Mouse (Mus musculus): ENCODE results near the gene Samd8. TPM values are rescaled to one million over a fixed set of nuclear protein-coding genes. Genes with fewer than 3 reads are reported as not detected.

Samd8 gene
- polyA plus RNA-seq, 1 experiment from 2014 or later = 12.5 TPM

DNA sequence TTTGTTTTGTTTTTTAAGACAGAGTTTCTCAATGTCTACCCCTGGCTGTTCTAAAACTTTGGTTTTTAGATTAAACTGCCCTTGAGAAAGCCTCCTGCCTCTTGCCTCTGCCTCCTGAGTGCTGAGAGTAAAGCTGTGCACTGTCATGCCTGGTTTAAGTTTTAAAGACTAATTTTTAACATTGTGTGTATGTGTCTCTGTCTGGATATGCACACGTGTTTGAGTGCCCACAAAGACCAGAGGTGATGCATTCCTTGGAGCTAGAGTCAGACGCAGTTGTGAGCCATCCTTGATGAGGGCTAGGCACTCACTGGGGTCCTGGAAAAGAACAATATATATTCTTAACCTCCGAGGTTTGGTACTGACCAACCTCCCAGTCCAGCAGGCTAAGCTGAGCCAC is 37.0 kb downstream of the Samd8 start:
- no peak overlapping the region for H3K4me2 ChIP-seq (ENCODE audit: low read depth, low read length)
- no peak overlapping the region for H3K27ac ChIP-seq (ENCODE audit: low read length)
- no peaks in the 10 kb centered on the region for H3K9me3 ChIP-seq (ENCODE audit: control insufficient read depth, low read length)
- no peak overlapping the region for H3K4me3 ChIP-seq (ENCODE audit: low read length)
- H3K36me3 ChIP-seq (ENCODE audit: control insufficient read depth, insufficient read depth, low read length) = peaks cover 3% of the 10 kb centered on the region; the same call in 1 of the 2 replicates
- no peak overlapping the region for H3K9ac ChIP-seq (ENCODE audit: low read depth, low read length)
- no peaks in the 10 kb centered on the region for H3K27me3 ChIP-seq (replicated peaks; ENCODE audit: control insufficient read depth, insufficient read depth, low read length)
- WGBS = 82% methylated on average over 3 of the region's 3 CpGs
- H3K4me1 ChIP-seq (ENCODE audit: control insufficient read depth, insufficient read depth, low read length) = peaks cover 4% of the 10 kb centered on the region; the same call in 1 of the 2 replicates
- no peak for ATAC-seq

DNA sequence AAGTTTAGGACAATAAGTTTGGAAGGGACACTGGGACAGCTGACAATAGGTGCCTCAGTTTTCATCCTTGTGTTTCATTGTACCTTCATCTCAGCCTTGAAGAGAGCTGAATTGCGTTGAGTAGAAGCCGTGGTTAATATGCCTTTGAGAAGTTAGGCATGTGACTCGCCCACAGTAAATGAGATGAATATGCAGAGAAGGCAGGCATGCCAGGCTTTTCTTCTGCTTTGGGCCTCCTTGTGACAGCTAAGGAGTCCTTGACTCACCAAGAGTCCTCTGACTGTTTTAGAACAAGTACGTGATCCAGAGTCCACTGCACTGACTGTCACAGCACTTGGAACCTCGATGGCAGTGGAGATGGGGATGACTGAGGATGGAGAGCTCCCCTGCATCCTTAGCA is 37.8 kb downstream of the Samd8 start:
- Histone ChIP-seq H3K4me2 (ENCODE audit: low read depth, low read length) (no peak overlapping the region), H3K9ac (ENCODE audit: low read depth, low read length) (no peak overlapping the region), H3K27me3 (replicated peaks; ENCODE audit: control insufficient read depth, insufficient read depth, low read length) (no peaks in the 10 kb centered on the region), H3K9me3 (ENCODE audit: control insufficient read depth, low read length) (no peaks in the 10 kb centered on the region), H3K4me3 (ENCODE audit: low read length) (no peak overlapping the region), H3K27ac (ENCODE audit: low read length) (no peak overlapping the region), H3K36me3 (ENCODE audit: control insufficient read depth, insufficient read depth, low read length) (peaks cover 3% of the 10 kb centered on the region; the same call in 1 of the 2 replicates), H3K4me1 (ENCODE audit: control insufficient read depth, insufficient read depth, low read length) (peaks cover 4% of the 10 kb centered on the region; the same call in 1 of the 2 replicates)
- WGBS = 93% methylated on average over 5 of the region's 5 CpGs
- ATAC-seq = no peak

DNA sequence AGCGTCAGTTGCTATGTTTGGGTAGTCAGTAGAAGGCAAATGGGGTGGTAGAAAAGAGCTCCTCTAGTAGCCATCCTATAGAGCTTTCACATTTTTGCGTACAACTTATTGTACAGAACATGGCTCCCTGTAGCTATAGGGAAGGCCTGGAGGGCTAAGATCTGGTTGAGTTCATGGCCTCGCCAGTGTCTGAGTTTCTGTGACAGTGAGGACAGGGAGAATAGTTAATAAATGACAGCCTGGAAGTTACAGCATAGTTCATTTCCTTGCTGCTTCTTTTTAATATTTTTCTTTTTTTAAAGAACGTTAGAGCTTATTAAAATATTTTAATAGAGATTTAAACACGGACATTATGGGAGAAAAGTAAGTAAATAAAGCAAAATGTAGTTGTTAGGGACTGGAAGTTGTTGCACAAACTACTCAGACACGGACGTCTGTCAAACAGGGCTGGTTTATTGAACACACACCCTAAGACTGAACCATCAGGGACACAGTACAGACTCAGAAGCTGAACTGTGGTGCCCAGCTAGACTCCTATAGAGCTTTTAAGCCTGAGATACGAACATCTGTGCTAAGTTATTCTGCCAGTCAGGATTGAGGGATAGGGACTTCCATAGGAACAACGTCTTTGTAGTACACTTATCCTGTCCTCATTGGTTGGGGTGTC is 40.4 kb downstream of the Samd8 start:
- no peak overlapping the region for H3K4me3 ChIP-seq (ENCODE audit: low read length)
- no peaks in the 10 kb centered on the region for H3K27me3 ChIP-seq (replicated peaks; ENCODE audit: control insufficient read depth, insufficient read depth, low read length)
- no peaks in the 10 kb centered on the region for H3K9me3 ChIP-seq (ENCODE audit: control insufficient read depth, low read length)
- H3K4me2 ChIP-seq (ENCODE audit: low read depth, low read length) = no peak overlapping the region
- no peak overlapping the region for H3K9ac ChIP-seq (ENCODE audit: low read depth, low read length)
- H3K27ac ChIP-seq (ENCODE audit: low read length) = peak overlapping the region; percentile 14; the same call in 1 of the 2 replicates
- WGBS = 73% methylated on average over 9 of the region's 9 CpGs
- peaks cover 4% of the 10 kb centered on the region; the same call in 1 of the 2 replicates for H3K4me1 ChIP-seq (ENCODE audit: control insufficient read depth, insufficient read depth, low read length)
- H3K36me3 ChIP-seq (ENCODE audit: control insufficient read depth, insufficient read depth, low read length) = peaks cover 6% of the 10 kb centered on the region
- ATAC-seq = peak; percentile 82

DNA sequence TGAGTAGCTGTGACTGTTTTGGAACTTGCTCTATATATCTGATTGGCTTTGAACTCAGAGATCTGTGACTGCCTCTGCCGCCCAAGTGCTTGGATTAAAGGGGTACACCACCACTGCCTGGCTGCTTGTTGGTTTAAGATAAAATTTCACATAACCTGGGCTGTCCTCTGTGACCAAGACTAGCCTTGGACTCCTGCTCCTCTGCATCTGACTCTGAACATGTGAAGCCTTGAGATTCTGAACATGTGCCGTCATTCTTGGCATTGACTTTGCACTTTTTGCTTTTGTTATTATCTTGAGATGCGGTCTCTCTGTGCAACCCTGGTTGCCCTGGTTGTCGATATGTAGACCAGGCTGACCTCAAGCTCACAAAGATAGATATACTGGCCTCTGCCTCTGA is 41.4 kb downstream of the Samd8 start:
- H3K36me3 ChIP-seq (ENCODE audit: control insufficient read depth, insufficient read depth, low read length) = peaks cover 4% of the 10 kb centered on the region
- H3K4me1 ChIP-seq (ENCODE audit: control insufficient read depth, insufficient read depth, low read length) = peaks cover 4% of the 10 kb centered on the region; the same call in 1 of the 2 replicates
- no peak overlapping the region for H3K4me3 ChIP-seq (ENCODE audit: low read length)
- H3K4me2 ChIP-seq (ENCODE audit: low read depth, low read length) = no peak overlapping the region
- WGBS = 88% methylated on average over 4 of the region's 4 CpGs
- H3K27me3 ChIP-seq (replicated peaks; ENCODE audit: control insufficient read depth, insufficient read depth, low read length) = no peaks in the 10 kb centered on the region
- no peak overlapping the region for H3K9ac ChIP-seq (ENCODE audit: low read depth, low read length)
- H3K9me3 ChIP-seq (ENCODE audit: control insufficient read depth, low read length) = no peaks in the 10 kb centered on the region
- H3K27ac ChIP-seq (ENCODE audit: low read length) = no peak overlapping the region
- no peak for ATAC-seq

DNA sequence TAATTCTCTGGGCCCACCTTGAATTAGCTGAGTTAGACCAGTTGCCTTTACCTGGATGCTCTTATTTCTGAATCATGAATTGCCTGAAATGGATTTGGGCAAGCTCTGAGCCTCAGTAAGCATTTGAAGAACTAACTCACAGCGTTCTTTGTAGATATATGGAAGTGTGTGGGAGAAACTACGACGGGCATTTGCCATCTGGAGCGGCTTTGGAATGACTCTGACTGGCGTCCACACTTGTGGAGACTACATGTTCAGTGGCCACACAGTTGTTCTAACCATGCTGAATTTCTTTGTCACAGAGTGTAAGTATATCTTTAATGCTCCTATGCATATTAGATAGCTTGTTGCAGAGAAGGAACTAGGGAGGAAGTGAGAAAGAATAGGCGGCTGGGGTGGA is 41.9 kb downstream of the Samd8 start:
- H3K4me3 ChIP-seq (ENCODE audit: low read length) = no peak overlapping the region

DNA sequence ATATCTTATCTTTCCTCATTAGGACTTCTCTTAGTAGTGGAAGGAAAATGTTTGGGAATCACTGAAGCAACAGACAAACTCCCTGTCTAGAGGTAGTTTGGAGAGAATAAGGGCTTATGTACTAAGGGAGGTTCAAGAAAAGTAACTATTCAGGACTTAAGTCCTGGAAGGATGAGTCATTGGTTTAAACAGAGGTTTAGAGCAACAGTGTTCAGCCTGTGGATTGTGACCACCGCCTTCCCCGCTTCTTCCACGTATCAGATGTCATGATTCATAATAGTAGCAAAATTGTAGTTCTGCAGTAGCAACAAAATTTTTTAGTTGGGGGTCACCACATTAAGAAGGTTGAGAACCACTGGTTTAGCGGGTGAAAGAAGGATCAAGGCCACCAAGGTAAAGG is 50.3 kb downstream of the Samd8 start:
- Histone ChIP-seq H3K9me3 (ENCODE audit: control insufficient read depth, low read length) (no peaks in the 10 kb centered on the region), H3K4me3 (ENCODE audit: low read length) (no peak overlapping the region), H3K4me1 (ENCODE audit: control insufficient read depth, insufficient read depth, low read length) (no peaks in the 10 kb centered on the region), H3K4me2 (ENCODE audit: low read depth, low read length) (no peak overlapping the region), H3K27ac (ENCODE audit: low read length) (no peak overlapping the region), H3K9ac (ENCODE audit: low read depth, low read length) (no peak overlapping the region), H3K27me3 (replicated peaks; ENCODE audit: control insufficient read depth, insufficient read depth, low read length) (no peaks in the 10 kb centered on the region), H3K36me3 (ENCODE audit: control insufficient read depth, insufficient read depth, low read length) (no peaks in the 10 kb centered on the region)
- 91% methylated on average over 4 of the region's 4 CpGs for WGBS
- no peak for ATAC-seq

More for the DNA sequence above, 41.9 kb downstream of the Samd8 start:
- H3K9me3 ChIP-seq (ENCODE audit: control insufficient read depth, low read length) = no peaks in the 10 kb centered on the region
- H3K27me3 ChIP-seq (replicated peaks; ENCODE audit: control insufficient read depth, insufficient read depth, low read length) = no peaks in the 10 kb centered on the region
- H3K9ac ChIP-seq (ENCODE audit: low read depth, low read length) = no peak overlapping the region
- peaks cover 3% of the 10 kb centered on the region; the same call in 1 of the 2 replicates for H3K36me3 ChIP-seq (ENCODE audit: control insufficient read depth, insufficient read depth, low read length)
- WGBS = 97% methylated on average over 6 of the region's 6 CpGs
- no peak overlapping the region for H3K4me2 ChIP-seq (ENCODE audit: low read depth, low read length)
- no peak overlapping the region for H3K27ac ChIP-seq (ENCODE audit: low read length)
- ATAC-seq = no peak
- H3K4me1 ChIP-seq (ENCODE audit: control insufficient read depth, insufficient read depth, low read length) = peaks cover 4% of the 10 kb centered on the region; the same call in 1 of the 2 replicates

DNA sequence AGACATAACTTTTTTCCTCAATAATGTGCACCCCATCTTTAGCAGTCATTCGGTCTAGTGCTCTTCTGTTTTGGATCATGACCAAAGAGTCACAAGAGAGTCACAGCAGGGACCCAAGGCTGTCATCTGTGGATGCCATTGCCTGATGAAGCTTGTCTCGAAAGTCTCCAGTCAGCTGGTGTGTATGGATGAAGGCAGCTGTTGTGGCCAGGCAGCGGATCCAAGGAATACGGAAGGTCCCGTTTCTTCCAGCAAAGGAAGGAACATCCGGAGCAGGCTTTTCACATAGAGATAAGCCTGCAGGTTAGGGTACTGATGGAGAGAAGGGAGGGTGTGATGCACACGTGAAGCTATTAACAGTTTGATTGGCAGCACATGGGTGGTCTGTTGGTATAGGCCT is 51.3 kb downstream of the Samd8 start:
- 83% methylated on average over 7 of the region's 7 CpGs for WGBS
- H3K9ac ChIP-seq (ENCODE audit: low read depth, low read length) = no peak overlapping the region
- H3K27ac ChIP-seq (ENCODE audit: low read length) = no peak overlapping the region
- H3K9me3 ChIP-seq (ENCODE audit: control insufficient read depth, low read length) = no peaks in the 10 kb centered on the region
- no peak overlapping the region for H3K4me3 ChIP-seq (ENCODE audit: low read length)
- 0 out of 2 replicates have a peak, but pooled peaks cover 4% of the 10 kb centered on the region for H3K4me1 ChIP-seq (ENCODE audit: control insufficient read depth, insufficient read depth, low read length)
- no peak for ATAC-seq
- H3K4me2 ChIP-seq (ENCODE audit: low read depth, low read length) = no peak overlapping the region
- no peaks in the 10 kb centered on the region for H3K27me3 ChIP-seq (replicated peaks; ENCODE audit: control insufficient read depth, insufficient read depth, low read length)
- no peaks in the 10 kb centered on the region for H3K36me3 ChIP-seq (ENCODE audit: control insufficient read depth, insufficient read depth, low read length)

DNA sequence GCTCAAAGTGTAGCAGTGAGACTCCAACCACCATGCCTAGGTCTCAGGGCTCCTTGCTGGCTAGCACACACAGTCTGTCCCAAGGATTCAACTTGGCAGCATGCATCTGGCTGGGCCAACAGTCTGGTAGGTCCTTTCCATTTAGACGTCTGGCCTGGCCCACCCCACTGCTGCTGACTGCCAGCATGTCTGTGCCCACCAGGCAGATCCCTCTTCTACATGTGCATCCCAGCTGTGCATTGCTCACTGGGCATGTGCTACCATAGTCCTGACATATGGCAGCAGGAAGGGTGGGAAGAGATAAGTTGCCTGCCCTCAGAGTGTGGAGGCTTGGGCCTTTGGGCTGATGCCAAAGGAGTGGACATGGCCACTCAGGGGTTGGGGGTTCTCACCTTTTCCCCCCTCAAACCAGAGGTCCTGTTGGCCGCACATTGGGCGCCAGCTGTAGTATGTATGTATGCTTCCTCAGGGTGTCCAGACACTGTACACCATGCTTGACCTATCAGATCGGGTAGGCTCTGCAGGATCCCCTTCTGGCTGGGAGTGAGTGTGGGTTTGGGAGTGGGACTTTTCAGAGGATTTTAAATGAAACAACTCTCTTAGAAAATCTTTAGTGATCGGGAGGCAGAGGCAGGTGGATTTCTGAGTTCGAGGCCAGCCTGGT is 52.3 kb downstream of the Samd8 start:
- H3K9me3 ChIP-seq (ENCODE audit: control insufficient read depth, low read length) = no peaks in the 10 kb centered on the region
- H3K27me3 ChIP-seq (replicated peaks; ENCODE audit: control insufficient read depth, insufficient read depth, low read length) = no peaks in the 10 kb centered on the region
- H3K36me3 ChIP-seq (ENCODE audit: control insufficient read depth, insufficient read depth, low read length) = no peaks in the 10 kb centered on the region
- 0 out of 2 replicates have a peak, but pooled peaks cover 4% of the 10 kb centered on the region for H3K4me1 ChIP-seq (ENCODE audit: control insufficient read depth, insufficient read depth, low read length)
- H3K4me3 ChIP-seq (ENCODE audit: low read length) = no peak overlapping the region
- H3K4me2 ChIP-seq (ENCODE audit: low read depth, low read length) = no peak overlapping the region
- ATAC-seq = no peak
- 91% methylated on average over 6 of the region's 6 CpGs for WGBS
- H3K9ac ChIP-seq (ENCODE audit: low read depth, low read length) = no peak overlapping the region
- H3K27ac ChIP-seq (ENCODE audit: low read length) = no peak overlapping the region

DNA sequence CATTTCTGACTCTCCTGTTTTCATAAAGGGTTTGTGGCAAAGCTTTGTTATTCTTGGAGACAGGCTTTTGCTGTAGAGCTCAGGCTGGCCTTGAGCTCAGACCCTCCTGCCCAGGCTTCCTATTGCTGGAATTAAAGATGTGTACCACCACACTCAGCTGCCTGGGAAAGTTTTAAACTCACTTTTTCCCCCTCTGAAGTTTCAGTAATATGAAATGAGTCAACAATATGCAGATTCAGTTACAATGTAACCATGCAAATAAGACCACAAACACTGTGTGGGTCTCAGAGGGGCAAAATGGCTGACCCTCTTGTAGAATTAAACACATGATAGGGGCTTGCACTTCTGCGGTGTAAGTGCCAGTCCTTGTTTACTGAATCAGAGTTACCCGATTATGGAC is 55.9 kb downstream of the Samd8 start:
- no peak overlapping the region for H3K4me3 ChIP-seq (ENCODE audit: low read length)
- no peaks in the 10 kb centered on the region for H3K9me3 ChIP-seq (ENCODE audit: control insufficient read depth, low read length)
- ATAC-seq = no peak
- H3K36me3 ChIP-seq (ENCODE audit: control insufficient read depth, insufficient read depth, low read length) = no peaks in the 10 kb centered on the region
- H3K4me2 ChIP-seq (ENCODE audit: low read depth, low read length) = no peak overlapping the region
- WGBS = 48% methylated on average over 2 of the region's 2 CpGs
- no peaks in the 10 kb centered on the region for H3K27me3 ChIP-seq (replicated peaks; ENCODE audit: control insufficient read depth, insufficient read depth, low read length)
- no peak overlapping the region for H3K9ac ChIP-seq (ENCODE audit: low read depth, low read length)
- H3K27ac ChIP-seq (ENCODE audit: low read length) = peak overlapping the region; percentile 3; the same call in 1 of the 2 replicates
- H3K4me1 ChIP-seq (ENCODE audit: control insufficient read depth, insufficient read depth, low read length) = 0 out of 2 replicates have a peak, but pooled peaks cover 4% of the 10 kb centered on the region

Measured in intestine, embryonic 16.5 days (tissue).